Mouse (Mus musculus) mouse embryonic stem cell (cell line): ENCODE measurements around the gene Dars2.
"Not testable (repeated sequence)": the region's sequence is repeated elsewhere in the genome, so short reads cannot be mapped to it uniquely, and the experiment has no call there.

Source experiments
- in situ Hi-C, 2 experiments: fragments of 300-500 bp; cut with MboI; formaldehyde crosslinking; loops; 1 replicate in 1 of 2; 3 replicates in 1 of 2; pipeline ENCODE4 v1.14.3; 2019 to 2020; ENCODE audit warnings: low sequenced_read_pairs in 2 of 2, low pct_unique_long_range_greater_than_20kb in 1 of 2, mixed read lengths in 1 of 2; ENCODE audit not compliant: unreplicated experiment in 1 of 2

Dars2 gene

DNA sequence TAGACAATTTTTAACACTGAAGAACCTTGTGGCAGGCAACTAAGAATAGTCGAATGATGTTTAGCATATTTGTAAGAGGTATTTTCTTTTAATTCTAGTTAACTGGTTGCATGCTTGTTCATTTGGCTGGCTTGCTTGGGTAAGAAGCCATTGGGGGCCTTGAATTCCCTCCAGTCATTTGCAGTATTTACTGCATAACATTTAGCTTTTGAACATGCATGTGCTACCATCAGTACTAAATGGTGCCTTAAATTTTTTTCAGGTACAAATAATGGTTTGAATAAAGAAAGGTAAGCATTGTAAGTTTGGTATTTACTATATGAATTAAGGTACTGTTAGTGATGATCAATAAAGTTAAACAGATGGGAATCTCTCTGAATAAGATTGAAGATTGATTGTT, 33.4 kb downstream of the Dars2 start:
- in situ Hi-C loops, result no loop called here

DNA sequence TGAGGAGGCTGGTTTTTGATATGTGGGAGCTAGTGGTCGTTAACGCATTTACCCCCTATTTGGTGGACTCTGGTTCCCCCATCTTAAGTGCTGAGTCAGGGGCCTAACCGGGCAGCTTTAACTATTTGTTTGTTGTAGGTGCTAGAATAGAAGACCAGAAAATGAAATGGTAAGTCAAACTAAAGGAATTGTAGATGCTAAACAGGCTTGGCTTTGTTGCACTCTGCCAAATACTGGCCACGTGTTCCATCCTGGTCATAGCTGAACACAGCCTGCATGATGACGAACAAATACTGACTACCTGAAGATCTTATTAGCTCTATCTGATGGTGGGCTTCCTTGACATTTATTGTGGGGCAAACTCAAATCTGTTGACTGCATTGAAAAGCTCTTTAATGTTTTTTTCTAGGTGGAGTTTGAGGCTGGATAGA, 34.0 kb downstream of the Dars2 start:
- in situ Hi-C loops, result no loop called here

DNA sequence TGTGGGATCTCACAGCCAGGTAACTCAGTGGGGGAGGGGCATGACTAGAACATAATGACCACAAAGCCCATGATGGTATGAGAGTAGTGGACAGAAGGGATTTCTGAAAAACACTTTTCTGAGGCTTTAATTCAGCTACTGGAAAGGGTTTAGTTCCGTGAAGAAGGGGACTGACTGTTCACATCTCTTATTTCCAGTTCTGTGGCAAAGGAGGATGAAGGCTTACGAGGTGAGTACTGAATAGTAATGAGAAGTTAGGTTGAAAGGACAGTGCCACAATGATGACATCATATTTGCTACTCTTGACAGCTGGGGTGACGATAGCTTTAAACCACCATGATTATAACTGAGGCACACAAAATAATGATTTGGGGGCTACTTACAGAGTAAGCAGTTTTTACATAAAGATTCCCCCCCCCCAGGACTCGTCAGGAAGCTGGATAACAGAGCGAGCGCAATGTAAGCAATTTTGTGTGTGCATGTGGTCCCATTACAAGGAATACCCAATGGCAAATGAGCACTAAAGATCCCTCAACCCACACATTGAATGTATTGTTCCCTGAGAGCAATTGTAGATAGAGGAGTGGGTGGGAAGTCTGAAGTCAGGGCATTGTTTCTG, 34.6 kb downstream of the Dars2 start:
- in situ Hi-C loops, result no loop called here

DNA sequence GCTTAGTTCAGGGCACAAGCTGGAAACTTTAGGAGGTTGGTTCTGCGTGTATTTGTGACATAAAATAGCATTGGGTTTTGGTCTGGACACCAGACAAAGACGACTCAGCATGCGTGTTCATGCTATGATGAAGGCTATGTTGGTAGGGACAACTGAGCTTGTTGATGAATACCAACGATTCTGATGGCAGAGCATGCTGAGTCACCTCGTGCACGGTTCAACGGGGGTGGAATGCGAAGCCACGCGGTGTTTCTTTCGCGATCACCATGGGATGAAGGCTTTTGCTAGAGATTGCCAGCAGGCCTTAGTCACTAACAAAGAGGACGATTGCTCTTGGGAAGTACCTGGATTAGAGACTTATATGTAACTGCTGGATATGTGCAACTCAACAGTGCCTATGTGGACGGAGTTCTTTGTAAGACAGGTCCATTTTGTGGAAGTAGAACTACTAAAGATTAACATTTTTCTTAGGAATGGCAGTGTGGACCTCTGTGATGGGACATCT, 35.1 kb downstream of the Dars2 start:
- in situ Hi-C loops, result no loop called here

DNA sequence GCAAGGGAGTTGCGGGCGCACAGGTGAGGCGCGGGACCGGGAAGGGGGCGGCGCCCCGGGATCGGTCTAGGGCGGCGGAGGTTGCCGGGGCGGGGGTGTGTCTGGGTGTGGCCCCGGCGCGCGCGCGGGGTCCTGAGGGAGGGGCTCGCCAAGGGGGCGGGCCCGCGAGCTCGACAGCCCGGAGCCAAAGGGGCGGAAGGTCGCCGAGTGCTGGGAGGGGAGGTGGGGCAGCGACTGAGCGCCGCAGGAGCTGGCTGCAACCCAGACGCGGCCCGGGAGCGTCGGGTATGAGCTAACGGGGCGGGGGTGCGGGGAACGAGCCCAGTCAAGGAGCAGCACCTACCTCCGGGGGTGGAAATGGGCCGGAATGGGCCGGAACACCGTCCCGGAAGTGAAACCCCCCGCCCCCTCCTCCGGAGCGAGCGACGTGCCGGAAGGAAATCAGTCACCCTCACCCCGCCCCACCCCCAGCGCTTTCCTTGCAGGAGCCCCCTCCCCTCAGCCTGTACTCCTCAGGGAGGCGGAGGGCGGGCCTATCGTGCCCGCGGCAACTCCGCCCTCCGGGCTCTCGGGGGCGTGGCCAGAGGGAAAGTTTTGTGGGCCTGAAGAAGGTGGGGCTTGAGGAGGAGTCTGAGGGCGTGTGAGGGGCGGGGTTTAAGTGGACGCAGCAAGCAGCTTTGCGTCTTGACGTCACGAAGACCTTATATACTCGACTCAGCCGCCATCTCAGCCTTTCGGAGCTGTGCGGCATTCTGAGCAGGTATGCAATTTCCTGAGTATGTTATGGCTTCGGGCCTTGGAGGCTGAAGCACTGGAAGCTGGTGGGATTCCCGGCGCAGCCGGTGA, 35.8 kb downstream of the Dars2 start, which contains the start of gene Zbtb37:
Zbtb37 (minus strand) TSS at position 415 of the 846 bp plus-strand sequence.
- in situ Hi-C loops, result no loop called here

DNA sequence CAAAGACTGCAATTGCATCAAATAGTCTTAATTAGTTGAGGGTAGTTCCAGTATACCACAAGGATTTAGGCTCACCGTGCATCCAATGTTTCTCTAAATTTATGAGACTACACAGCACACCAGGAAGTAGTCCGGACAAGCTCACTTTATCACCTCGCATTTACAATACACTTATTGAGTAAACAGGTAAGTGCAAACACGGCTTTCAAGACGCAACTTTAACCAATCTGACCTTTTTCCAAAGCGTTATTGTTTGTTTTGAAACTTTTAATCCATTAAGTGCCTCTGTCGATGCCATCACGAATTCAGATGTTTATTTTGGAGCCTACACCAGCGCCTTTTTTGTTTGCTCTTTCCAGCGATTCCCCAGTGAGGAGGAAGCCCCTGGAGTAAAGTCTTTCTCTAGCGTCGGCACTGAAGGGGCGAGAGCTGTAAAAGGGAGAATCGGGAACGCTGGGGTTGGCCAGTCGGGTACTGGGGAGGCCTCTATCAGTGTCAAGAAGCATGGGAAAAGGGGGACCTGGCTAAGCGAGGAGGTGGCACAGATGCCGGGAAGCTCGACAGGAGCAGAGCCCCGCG, 36.5 kb downstream of the Dars2 start:
- in situ Hi-C loops, result no loop called here

DNA sequence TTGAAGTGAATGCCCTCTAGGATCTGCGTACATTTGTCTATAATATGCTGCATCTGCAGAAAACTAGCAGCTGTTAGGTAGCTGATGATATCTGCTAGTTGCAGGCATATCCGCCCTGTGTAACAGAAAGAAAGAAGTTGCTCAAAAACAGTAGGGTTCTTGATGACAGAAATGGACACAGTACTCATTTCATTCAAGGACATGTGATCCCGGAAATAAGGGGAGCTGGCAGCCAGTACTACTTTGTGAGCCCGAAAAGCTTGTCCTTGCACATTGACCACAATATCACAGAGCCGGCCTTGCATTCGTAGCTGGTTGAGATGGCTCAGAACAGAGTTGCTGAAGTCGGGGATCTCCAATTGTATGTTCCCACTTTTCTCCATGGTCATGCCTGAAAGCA, 38.1 kb downstream of the Dars2 start:
- in situ Hi-C loops, result no loop called here

DNA sequence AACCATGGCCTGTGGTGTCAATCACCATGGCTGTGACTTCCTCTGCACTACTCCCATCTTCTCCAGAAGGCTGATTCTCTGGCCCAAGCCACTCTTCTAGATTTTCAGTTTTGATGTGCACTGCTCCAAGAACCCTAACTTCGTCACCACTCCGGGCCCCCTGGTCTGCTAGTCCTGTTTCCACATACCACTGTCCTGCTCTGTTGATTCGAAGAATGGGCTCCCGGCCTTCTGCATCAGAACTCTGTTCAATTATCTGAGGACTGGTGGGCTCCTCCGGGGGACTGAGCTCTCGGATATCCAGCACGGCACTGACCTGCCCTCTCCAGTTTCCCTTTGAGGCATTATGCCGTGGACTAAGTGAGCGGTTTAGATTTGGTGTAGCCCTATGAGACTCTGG, 38.6 kb downstream of the Dars2 start:
- in situ Hi-C loops, result no loop called here

DNA sequence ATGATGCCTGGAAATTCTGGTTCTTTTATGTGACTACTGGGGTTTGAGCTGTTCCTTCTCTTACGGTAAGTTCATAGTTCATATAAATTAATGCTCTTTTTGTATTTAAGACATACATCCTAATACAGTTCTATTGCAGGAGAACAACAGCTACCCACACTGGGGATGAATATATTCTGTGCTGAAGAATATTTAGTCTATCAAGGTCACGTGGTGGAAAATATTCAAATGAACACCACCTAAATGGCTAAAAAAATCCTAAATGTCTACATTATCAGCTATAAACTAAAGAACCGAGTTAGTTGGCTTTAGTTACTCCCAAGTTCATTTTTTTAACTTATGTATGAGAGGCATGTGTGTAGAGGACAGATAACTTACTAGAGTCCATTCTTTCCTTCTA, 40.4 kb downstream of the Dars2 start:
- in situ Hi-C loops, result no loop called here

DNA sequence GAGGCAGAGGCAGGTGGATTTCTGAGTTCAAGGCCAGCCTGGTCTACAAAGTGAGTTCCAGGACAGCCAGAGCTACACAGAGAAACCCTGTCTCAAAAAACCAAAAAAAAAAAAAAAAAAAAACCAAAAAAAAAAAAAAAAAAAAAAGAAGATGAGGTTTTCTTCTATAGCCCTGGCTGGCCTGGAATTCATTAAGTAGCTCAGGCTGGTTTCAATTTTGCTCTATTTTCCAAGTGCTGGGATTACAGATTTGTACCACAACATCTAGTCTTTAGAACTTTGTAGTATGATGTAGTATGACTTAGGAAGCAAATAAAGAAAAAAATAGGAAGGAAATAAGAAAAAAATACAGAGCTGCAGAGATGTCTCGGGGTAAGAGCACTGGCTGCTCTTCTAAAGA, 42.0 kb downstream of the Dars2 start:
- in situ Hi-C loops, result not testable (repeated sequence)

DNA sequence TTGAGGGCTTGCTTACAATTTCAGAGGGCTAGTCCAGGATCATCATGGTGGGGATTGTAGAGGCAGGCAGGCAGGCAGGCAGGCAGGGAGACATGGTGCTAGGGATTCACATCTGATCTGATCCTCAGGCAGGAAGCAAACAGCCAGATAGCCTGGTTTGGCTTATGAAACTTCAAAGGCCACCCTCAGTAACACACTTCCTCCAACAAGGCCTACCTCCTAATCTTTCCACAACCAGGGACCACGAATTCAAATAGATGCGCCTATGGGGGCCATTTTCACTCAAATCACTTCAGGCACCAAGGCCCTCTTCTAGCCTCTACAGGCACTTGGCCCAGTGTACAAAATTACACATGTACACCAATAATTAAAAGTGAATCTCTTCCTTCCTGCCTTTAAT, 43.3 kb downstream of the Dars2 start:
- in situ Hi-C loops, result no loop called here

DNA sequence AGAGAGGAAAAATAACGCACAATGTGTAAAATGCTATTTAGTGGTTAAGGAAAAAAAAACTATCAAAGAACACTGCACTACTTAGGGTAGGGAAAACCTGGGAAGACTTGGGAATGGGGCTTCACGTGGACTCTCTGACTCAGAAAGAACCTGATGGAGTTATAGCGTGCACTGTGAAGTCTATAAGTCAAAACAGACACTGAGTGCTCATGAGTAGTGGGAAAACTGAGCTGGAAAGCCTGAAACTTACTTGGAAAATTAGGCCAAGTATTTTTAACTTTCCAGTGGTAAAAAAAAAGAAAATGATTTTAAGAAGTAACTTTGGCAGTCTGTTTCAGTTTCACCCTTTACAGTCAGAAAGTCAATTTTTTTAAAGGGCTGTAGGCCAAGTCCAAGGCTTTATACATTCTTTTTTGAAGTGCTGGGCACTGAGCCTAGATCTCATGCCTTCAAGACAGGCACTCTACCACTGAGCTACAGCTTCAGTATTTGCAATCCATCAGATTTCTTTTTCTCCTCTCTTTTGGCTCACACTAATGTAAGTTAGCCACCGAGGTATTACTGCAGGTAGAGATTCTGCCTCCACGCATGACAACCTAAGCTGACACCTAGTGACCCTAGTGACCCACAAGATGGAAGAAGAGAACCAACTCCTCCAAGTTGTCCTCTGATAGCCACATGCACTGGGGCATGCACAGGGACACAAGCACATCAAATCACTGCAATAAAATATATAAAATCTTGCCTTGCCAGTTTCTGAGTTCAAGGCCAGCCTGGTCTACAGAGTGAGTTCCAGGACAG, 44.8 kb downstream of the Dars2 start:
- in situ Hi-C loops, result no loop called here

DNA sequence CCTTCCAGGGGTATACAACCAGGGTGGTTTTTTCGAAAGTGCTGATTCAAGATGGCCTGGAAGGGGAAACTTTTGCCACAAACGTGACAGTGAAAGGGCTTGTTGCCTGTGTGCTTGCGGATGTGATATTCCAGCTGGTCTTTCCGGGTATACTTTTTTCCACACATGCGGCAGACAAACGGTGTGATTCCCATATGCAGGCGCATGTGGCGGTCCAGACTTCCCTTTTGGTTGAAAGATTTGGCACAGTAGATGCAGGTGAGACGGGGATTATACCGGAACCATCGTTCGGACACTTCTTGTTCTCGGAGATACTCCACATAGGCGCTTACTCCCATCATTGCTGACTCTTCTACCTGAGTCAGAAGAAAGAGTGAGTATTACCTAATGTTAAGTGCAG, 50.4 kb downstream of the Dars2 start:
- in situ Hi-C loops, result no loop called here

DNA sequence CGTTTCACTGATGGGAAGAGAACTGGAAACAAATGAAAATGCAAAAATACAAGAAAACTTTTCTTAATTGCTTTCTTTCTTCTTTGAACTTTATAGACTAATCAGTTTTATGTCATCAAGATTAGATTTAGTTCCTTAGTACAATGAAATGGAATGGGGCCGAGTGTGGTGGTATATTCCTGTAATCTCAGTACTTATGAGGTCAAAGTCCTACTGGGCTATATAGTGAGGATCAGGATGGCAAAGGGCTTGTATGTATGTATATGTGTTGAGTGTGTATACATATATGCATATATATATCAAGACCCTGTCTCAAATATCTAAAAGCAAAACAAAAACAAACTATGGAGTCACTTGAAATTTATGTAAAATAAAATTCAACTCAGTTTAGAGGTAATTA, 54.1 kb downstream of the Dars2 start:
- in situ Hi-C loops, result no loop called here

DNA sequence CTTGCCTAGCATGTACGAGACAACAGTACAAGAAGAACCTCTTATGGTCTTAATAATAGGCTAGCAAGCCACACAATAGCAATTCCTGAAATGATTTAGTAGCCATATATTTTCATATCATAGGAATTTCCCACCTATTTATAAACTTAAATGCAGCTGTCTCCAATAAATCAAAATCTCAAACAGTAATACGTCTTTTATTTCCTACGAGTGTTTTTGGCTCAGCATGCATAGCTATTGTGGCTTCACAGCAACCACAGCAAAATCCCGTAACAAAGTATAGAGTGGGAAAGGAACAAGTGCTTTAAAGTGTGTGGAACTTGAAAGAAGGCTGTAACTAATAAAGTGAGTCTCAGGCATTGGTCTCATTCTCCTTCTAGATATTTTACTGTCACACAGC, 60.0 kb downstream of the Dars2 start:
- in situ Hi-C loops, result no loop called here

DNA sequence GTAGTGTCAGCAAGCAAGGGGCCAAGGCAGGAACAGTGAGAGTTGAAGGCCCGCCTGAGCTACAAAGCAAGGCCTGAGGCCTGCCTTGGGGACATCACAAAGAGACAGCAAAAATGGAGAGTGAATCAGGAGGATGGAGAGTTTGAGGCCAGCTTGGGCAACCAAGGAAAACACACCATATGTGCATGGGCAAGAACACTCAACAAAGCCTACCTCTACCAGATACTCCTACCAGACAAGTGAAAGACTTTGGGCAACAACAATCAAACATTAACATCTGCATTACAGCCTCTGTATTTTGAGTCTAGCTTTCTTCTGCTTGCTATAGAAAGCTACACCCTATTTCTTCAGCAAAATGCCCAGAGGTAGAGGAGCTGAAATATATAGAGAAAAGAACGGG, 62.4 kb downstream of the Dars2 start:
- in situ Hi-C loops, result no loop called here

DNA sequence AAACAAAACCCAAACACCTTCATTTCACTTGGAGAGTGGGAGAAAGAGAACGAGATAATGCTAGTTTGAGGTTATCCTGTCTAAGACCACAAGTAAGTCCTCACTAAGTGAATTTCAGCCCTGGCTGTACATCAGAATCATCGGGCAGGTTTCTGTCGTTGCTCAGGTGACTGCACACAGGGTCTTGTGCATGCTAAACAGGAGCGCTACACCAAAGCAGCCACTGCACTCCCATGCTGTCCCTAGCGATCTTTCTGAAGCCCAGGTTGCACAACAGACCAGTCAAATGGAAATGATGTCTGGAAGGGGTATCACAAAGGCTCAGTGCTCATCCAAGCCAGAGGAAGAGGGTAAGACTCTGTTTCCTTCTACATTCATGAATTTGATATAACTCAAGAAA, 64.0 kb downstream of the Dars2 start:
- in situ Hi-C loops, result no loop called here

DNA sequence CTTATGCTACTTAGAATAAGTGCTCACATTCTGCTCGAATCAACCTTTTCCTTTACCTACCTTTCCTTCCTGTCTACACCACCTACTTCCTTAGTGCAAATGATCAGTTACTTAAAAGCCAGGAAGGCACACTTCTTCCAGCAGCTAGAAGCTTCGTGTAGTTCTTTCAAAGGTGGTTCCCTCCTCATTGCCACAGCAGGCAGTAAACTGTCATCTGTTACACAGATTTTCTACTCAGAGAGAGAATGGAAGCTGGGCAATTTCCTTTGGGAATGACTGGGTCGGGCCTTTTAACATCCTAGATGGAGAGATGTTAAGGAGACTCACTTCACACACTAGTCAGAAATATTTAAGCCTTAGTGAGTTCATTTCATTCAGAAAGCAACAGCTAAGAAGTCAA, 64.9 kb downstream of the Dars2 start:
- in situ Hi-C loops, result no loop called here

DNA sequence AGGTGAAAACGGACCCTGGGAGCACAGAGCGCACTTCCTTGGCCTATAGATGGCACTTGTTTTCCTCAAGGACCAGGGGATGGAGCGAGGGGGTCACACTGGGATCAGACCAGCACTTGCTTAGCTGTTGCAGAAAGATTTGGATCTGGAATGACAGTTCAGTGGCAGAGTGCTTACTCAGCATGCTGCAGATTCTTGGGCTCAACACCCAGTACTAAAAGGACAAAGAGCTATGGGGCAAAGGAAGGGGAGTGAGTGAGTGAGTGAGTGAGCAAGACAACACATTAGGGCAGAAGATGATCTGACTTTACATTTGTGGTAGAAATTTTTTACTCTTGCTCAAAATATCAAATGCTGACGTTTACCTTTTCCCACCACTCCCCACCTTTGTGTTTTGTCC, 65.5 kb downstream of the Dars2 start:
- in situ Hi-C loops, result no loop called here
